Mouse (Mus musculus) MEL (cell line): Measurements from ENCODE around the gene Olr1. TPM values are rescaled to one million over a fixed set of nuclear protein-coding genes. Genes with fewer than 3 reads are reported as not detected.

Source experiments
- DNase-seq: peaks from one replicate; pipeline ENCODE4 v3.0.0; 2011; ENCODE audit warnings: low read depth, low spot score
- H3K27ac ChIP-seq: 2 replicates; pipeline ENCODE4 v1.5.1; 2012; ENCODE audit warnings: low read depth, mild to moderate bottlenecking, control low read depth, low read length, moderate library complexity; ENCODE audit not compliant: control insufficient read depth
- H3K27me3 ChIP-seq, 2 experiments: fragments of 150-350 bp in 1 of 2; sonication (generic) in 1 of 2; 2 replicates each; pipeline ENCODE4 v1.6.1; 2012; ENCODE audit warnings: low read length in 2 of 2, mild to moderate bottlenecking in 2 of 2, improper control_type of control experiment in 1 of 2, moderate library complexity in 1 of 2; ENCODE audit not compliant: insufficient read depth in 2 of 2, control insufficient read depth in 1 of 2
- H3K36me3 ChIP-seq, 2 experiments: 2 replicates each; pipeline ENCODE4 v1.6.1; 2012 to 2014; ENCODE audit warnings: low read length in 2 of 2, improper control_type of control experiment in 1 of 2, inconsistent platforms in 1 of 2, mild to moderate bottlenecking in 1 of 2; ENCODE audit not compliant: insufficient read depth in 2 of 2, control insufficient read depth in 1 of 2
- H3K4me1 ChIP-seq, 2 experiments: fragments of 150-350 bp in 1 of 2; sonication (generic) in 1 of 2; 2 replicates each; pipeline ENCODE4 v1.6.1; 2012; ENCODE audit warnings: low read length in 2 of 2, improper control_type of control experiment in 1 of 2, mild to moderate bottlenecking in 1 of 2; ENCODE audit not compliant: insufficient read depth in 2 of 2, control insufficient read depth in 1 of 2
- H3K4me3 ChIP-seq, 2 experiments: fragments of 150-350 bp in 1 of 2; sonication (generic) in 1 of 2; 2 replicates each; pipeline ENCODE4 v1.5.1; 2012; ENCODE audit warnings: low read depth in 2 of 2, low read length in 2 of 2, mild to moderate bottlenecking in 2 of 2, moderate library complexity in 2 of 2, control low read depth in 1 of 2, improper control_type of control experiment in 1 of 2; ENCODE audit not compliant: control insufficient read depth in 1 of 2, insufficient read depth in 1 of 2
- H3K79me2 ChIP-seq: 2 replicates; pipeline ENCODE4 v1.6.1; 2012; ENCODE audit warnings: mild to moderate bottlenecking, low read length, moderate library complexity; ENCODE audit not compliant: control insufficient read depth, poor library complexity, insufficient read depth
- H3K9ac ChIP-seq: 2 replicates; pipeline ENCODE4 v1.6.1; 2012; ENCODE audit warnings: low read depth, mild to moderate bottlenecking, control low read depth, low read length, moderate library complexity; ENCODE audit not compliant: control insufficient read depth, poor library complexity, severe bottlenecking
- H3K9me3 ChIP-seq: fragments of 150-350 bp; sonication (generic); replicated peaks from 2 replicates; pipeline ENCODE4 v1.6.1; 2012; ENCODE audit warnings: mild to moderate bottlenecking, low read length, improper control_type of control experiment, moderate library complexity; ENCODE audit not compliant: insufficient read depth
- BHLHE40 ChIP-seq: IDR thresholded peaks from 2 replicates; pipeline ENCODE4 v1.6.1; 2012; ENCODE audit warnings: low read depth, mild to moderate bottlenecking, inconsistent platforms, low read length, improper control_type of control experiment, borderline replicate concordance
- CHD1 ChIP-seq: IDR thresholded peaks from 2 replicates; pipeline ENCODE4 v1.6.1; 2012; ENCODE audit warnings: low read depth, mild to moderate bottlenecking, inconsistent platforms, low read length, improper control_type of control experiment
- CTCF ChIP-seq, 3 experiments: IDR thresholded peaks in 2 of 3; conservative IDR thresholded peaks in 1 of 3; 2 replicates each; pipeline ENCODE4 v1.5.1; 2011 to 2012; ENCODE audit warnings: low read length in 3 of 3, low read depth in 2 of 3, mild to moderate bottlenecking in 2 of 3, improper control_type of control experiment in 1 of 3, inconsistent platforms in 1 of 3, mixed read lengths in 1 of 3, moderate library complexity in 1 of 3; ENCODE audit not compliant: control insufficient read depth in 1 of 3, insufficient read depth in 1 of 3, poor library complexity in 1 of 3, severe bottlenecking in 1 of 3
- ELF1 ChIP-seq: IDR thresholded peaks from 2 replicates; pipeline ENCODE4 v1.6.1; 2014; ENCODE audit warnings: low read depth, mild to moderate bottlenecking, inconsistent platforms, low read length, improper control_type of control experiment, moderate library complexity
- ETS1 ChIP-seq: IDR thresholded peaks from 2 replicates; pipeline ENCODE4 v1.6.1; 2012; ENCODE audit warnings: low read depth, mild to moderate bottlenecking, inconsistent platforms, low read length, improper control_type of control experiment, moderate library complexity
- HCFC1 ChIP-seq: IDR thresholded peaks from 2 replicates; pipeline ENCODE4 v1.6.1; 2012; ENCODE audit warnings: low read depth, mild to moderate bottlenecking, inconsistent platforms, low read length, improper control_type of control experiment, moderate library complexity
- JUND ChIP-seq: IDR thresholded peaks from 2 replicates; pipeline ENCODE4 v1.6.1; 2011; ENCODE audit warnings: low read depth, mild to moderate bottlenecking, improper control_type of control experiment, low read length
- KAT2A ChIP-seq: conservative IDR thresholded peaks from 2 replicates; pipeline ENCODE4 v1.6.1; 2012; ENCODE audit warnings: low read depth, low read length, improper control_type of control experiment, inconsistent platforms
- MAFK ChIP-seq: IDR thresholded peaks from 2 replicates; pipeline ENCODE4 v1.6.1; 2011; ENCODE audit warnings: low read depth, mild to moderate bottlenecking, low read length, improper control_type of control experiment, borderline replicate concordance
- MAX ChIP-seq: IDR thresholded peaks from 2 replicates; pipeline ENCODE4 v1.6.1; 2011; ENCODE audit warnings: low read length, improper control_type of control experiment
- MAZ ChIP-seq: IDR thresholded peaks from 2 replicates; pipeline ENCODE4 v1.6.1; 2012; ENCODE audit warnings: low read depth, mild to moderate bottlenecking, inconsistent platforms, low read length, improper control_type of control experiment
- MEF2A ChIP-seq: IDR thresholded peaks from 2 replicates; pipeline ENCODE4 v1.6.1; 2014; ENCODE audit warnings: low read depth, mild to moderate bottlenecking, inconsistent platforms, low read length, improper control_type of control experiment; ENCODE audit not compliant: poor library complexity, insufficient replicate concordance, severe bottlenecking; ENCODE audit errors: extremely low read depth
- MXI1 ChIP-seq: IDR thresholded peaks from 2 replicates; pipeline ENCODE4 v1.6.1; 2011; ENCODE audit warnings: mild to moderate bottlenecking, low read depth, low read length, improper control_type of control experiment
- MYB ChIP-seq: IDR thresholded peaks from 2 replicates; pipeline ENCODE4 v1.6.1; 2011; ENCODE audit warnings: mild to moderate bottlenecking, low read depth, low read length, improper control_type of control experiment
- NELFE ChIP-seq: IDR thresholded peaks from 2 replicates; pipeline ENCODE4 v1.6.1; 2011; ENCODE audit warnings: low read depth, low read length, improper control_type of control experiment
- NRF1 ChIP-seq: IDR thresholded peaks from 2 replicates; pipeline ENCODE4 v1.6.1; 2014; ENCODE audit warnings: low read depth, mild to moderate bottlenecking, inconsistent platforms, low read length, improper control_type of control experiment, moderate library complexity; ENCODE audit not compliant: poor library complexity, insufficient read depth, severe bottlenecking
- POLR2AphosphoS2 ChIP-seq: IDR thresholded peaks from 2 replicates; pipeline ENCODE4 v1.6.1; 2011; ENCODE audit warnings: low read length, improper control_type of control experiment
- RCOR1 ChIP-seq: IDR thresholded peaks from 2 replicates; pipeline ENCODE4 v1.6.1; 2012; ENCODE audit warnings: low read depth, mild to moderate bottlenecking, inconsistent platforms, low read length, improper control_type of control experiment
- SIN3A ChIP-seq: IDR thresholded peaks from 2 replicates; pipeline ENCODE4 v1.6.1; 2012; ENCODE audit warnings: low read length, improper control_type of control experiment, inconsistent platforms
- TCF12 ChIP-seq: IDR thresholded peaks from 2 replicates; pipeline ENCODE4 v1.6.1; 2014; ENCODE audit warnings: low read depth, mild to moderate bottlenecking, inconsistent platforms, low read length, improper control_type of control experiment, moderate library complexity
- UBTF ChIP-seq: IDR thresholded peaks from 2 replicates; pipeline ENCODE4 v1.6.1; 2012; ENCODE audit warnings: low read depth, mild to moderate bottlenecking, inconsistent platforms, low read length, improper control_type of control experiment, moderate library complexity, borderline replicate concordance; ENCODE audit not compliant: insufficient read depth
- USF1 ChIP-seq: IDR thresholded peaks from 2 replicates; pipeline ENCODE4 v1.6.1; 2014; ENCODE audit warnings: low read depth, mild to moderate bottlenecking, inconsistent platforms, low read length, improper control_type of control experiment, moderate library complexity
- ZMIZ1 ChIP-seq: IDR thresholded peaks from 2 replicates; pipeline ENCODE4 v1.6.1; 2012; ENCODE audit warnings: low read depth, mild to moderate bottlenecking, inconsistent platforms, low read length, improper control_type of control experiment, moderate library complexity
- polyA plus RNA-seq, 2 experiments: library from polyadenylated mRNA; stranded (reverse) in 1 of 2; unstranded in 1 of 2; fragments of >175 nt in 1 of 2; fragments of >200 nt in 1 of 2; gene quantifications; 2 replicates each; pipeline versions ENCODE4 v1.2.1 to v1.2.4; 2012; ENCODE audit warnings: low replicate concordance in 2 of 2, low read depth in 1 of 2; ENCODE audit not compliant: insufficient read length in 2 of 2, insufficient read depth in 1 of 2, missing spikeins in 1 of 2
- total RNA-seq: library from RNA; depleted of rRNA; stranded (reverse); fragments of 300-350 nt; gene quantifications from 2 replicates; pipeline ENCODE4 v1.2.3, GENCODE M21; 2012

The Olr1 gene
- total and polyA plus RNA-seq, 3 experiments, result 0.06 TPM; not detected in 2

DNA sequence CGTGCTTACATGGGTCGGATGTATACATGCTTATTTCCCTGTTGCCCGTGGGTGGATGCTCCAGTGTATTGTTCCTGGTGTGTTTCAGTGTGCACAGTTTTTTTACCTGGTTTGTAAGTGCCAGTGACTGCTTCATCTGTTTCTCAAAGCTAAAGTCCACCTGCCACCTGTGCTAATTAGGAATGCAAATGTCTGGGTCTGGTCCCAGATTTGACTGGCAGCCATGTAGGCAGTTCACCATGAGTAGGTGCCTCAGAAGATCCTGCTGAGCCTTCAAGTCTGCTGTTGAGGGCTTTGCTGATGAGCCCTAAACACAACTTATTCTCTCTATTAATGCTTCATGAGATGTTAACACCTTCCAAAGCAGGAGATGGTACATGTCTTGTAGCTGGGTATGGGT is 35.6 kb upstream of the Olr1 start:
- Histone ChIP-seq H3K4me3 (no peak overlapping the region), H3K9me3 (no peaks in the 10 kb centered on the region), H3K27me3 (no peaks in the 10 kb centered on the region), H3K27ac (no peak overlapping the region), H3K4me1 (no peaks in the 10 kb centered on the region), H3K36me3 (peaks cover 0 to 14% of the 10 kb centered on the region in 2 experiments; a peak in 2 of 4 replicates), H3K9ac (no peak overlapping the region), H3K79me2 (no peaks in the 10 kb centered on the region)
- TF ChIP-seq MXI1 (no peak), MYB (no peak), MEF2A (no peak)
- DNase-seq, result no peak

GRCm38 (mm10) chr6:129541931-129542330 is 35.0 kb upstream of the Olr1 start:
- peaks cover 0 to 14% of the 10 kb centered on the region in 2 experiments; a peak in 2 of 4 replicates for H3K36me3 ChIP-seq

GRCm38 (mm10) chr6:129538555-129538954 is 31.6 kb upstream of the Olr1 start:
- no peak overlapping the region for H3K27ac ChIP-seq
- peaks cover 21% of the 10 kb centered on the region for H3K79me2 ChIP-seq
- no peaks in the 10 kb centered on the region for H3K27me3 ChIP-seq
- DNase-seq, result no peak
- no peak overlapping the region for H3K9ac ChIP-seq
- H3K4me1 ChIP-seq, result peaks cover 11 to 14% of the 10 kb centered on the region in 2 experiments
- peaks cover 13 to 14% of the 10 kb centered on the region in 2 experiments for H3K36me3 ChIP-seq
- H3K9me3 ChIP-seq, result no peaks in the 10 kb centered on the region
- no peak overlapping the region for H3K4me3 ChIP-seq
- no peak for TF ChIP-seq MAX
- no peak for TF ChIP-seq ELF1
- TF ChIP-seq MAZ, result no peak
- TF ChIP-seq KAT2A, result no peak
- TF ChIP-seq UBTF, result no peak
- no peak for TF ChIP-seq POLR2AphosphoS2
- TF ChIP-seq CTCF (IDR thresholded peaks at IDR 0.05 in 2 of 3, conservative IDR thresholded peaks at IDR 0.05 in 1 of 3; ENCODE audit: control insufficient read depth in 1 of 3, insufficient read depth in 1 of 3, low read depth in 2 of 3, low read length in 3 of 3, poor library complexity in 1 of 3, severe bottlenecking in 1 of 3), result no peak
- TF ChIP-seq TCF12, result no peak
- no peak for TF ChIP-seq RCOR1
- TF ChIP-seq CHD1, result no peak
- TF ChIP-seq NELFE, result no peak
- no peak for TF ChIP-seq MAFK
- no peak for TF ChIP-seq BHLHE40
- no peak for TF ChIP-seq SIN3A
- TF ChIP-seq JUND, result no peak
- no peak for TF ChIP-seq HCFC1
- no peak for TF ChIP-seq ZMIZ1

More at GRCm38 (mm10) chr6:129541931-129542330, 35.0 kb upstream of the Olr1 start:
- DNase-seq, result no peak
- TF ChIP-seq NRF1 (no peak), ETS1 (no peak), ELF1 (no peak), USF1 (no peak)
- H3K27ac ChIP-seq, result no peak overlapping the region
- H3K4me3 ChIP-seq, result no peak overlapping the region
- no peaks in the 10 kb centered on the region for H3K9me3 ChIP-seq
- no peaks in the 10 kb centered on the region for H3K4me1 ChIP-seq
- no peak overlapping the region for H3K9ac ChIP-seq
- H3K27me3 ChIP-seq, result no peaks in the 10 kb centered on the region
- no peaks in the 10 kb centered on the region for H3K79me2 ChIP-seq
